Mouse (Mus musculus): ENCODE measurements around the gene Ssxb1. TPM values are rescaled to one million over a fixed set of nuclear protein-coding genes. Genes with fewer than 3 reads are reported as not detected.
"Not testable (repeated sequence)": the region's sequence is repeated elsewhere in the genome, so short reads cannot be mapped to it uniquely, and the experiment has no call there.

The Ssxb1 gene
- not detected for total RNA-seq (2021)
- long read RNA-seq, experiment 1 = 0 reads
- long read RNA-seq, experiment 2 = 0 reads

- DNase-seq (ENCODE audit: low spot score in 2 of 2) = not testable (repeated sequence)
Measured at GRCm38 (mm10) chrX:8413005-8413404, at the start of gene Ssxb1. Gene Ssxb1 (plus strand): TSS chrX:8413305.

DNA sequence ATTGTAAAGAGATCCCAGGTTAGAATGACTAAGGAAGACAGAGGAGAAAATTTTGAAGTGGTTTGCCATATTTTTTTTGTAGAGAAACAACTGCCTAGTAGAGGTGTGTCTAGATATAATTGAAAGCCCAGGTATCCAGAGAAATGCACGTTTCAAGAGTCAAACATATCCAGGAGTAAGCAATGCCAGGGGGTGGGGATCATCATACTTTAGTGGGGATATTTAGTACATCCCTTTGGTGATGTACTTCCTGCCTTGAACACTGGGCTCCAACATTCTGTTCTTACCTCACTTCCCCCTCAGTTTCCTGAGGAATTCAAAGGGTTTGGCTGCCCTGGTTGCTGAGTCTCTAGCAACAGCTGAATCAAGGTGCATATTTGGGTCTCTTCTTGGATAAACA, 46.4 kb upstream of the Ssxb1 start, which contains the start of gene Ssxb9:
TSS of gene Ssxb9 (plus strand) at position 301 of the 400 bp plus-strand sequence.
- not testable (repeated sequence) for DNase-seq (ENCODE audit: low spot score in 2 of 2)

- not testable (repeated sequence) for DNase-seq (ENCODE audit: low spot score in 2 of 2)
Measured at GRCm38 (mm10) chrX:8461626-8462025, 48.5 kb downstream of the Ssxb1 start, which contains the start of gene Ssxb2. Gene Ssxb2 (minus strand): TSS chrX:8461726.

Other genes starting within 250 kb of the Ssxb1 start
- gene Tbc1d25, start 237.1 kb upstream of the Ssxb1 start, total RNA-seq (2021) = 10 to 100 TPM; 12.7 to 15.8 TPM
- gene Ebp, start 219.8 kb upstream of the Ssxb1 start, total RNA-seq (2021) = 10 to 100 TPM; 30.5 to 42.9 TPM
- 10 to 100 TPM; 87.1 to 91.3 TPM for gene Porcn, start 206.8 kb upstream of the Ssxb1 start, total RNA-seq (2021)
- 10 to 100 TPM; 23.5 to 25.3 TPM for gene Ftsj1, start 160.9 kb upstream of the Ssxb1 start, total RNA-seq (2021)
- 10 to 100 TPM; 10.1 to 11.0 TPM for gene Slc38a5, start 142.2 kb upstream of the Ssxb1 start, total RNA-seq (2021)
- gene Ssxb10, start 85.9 kb upstream of the Ssxb1 start, total RNA-seq (2021) = not detected
- not detected for gene Ssxb9, start 46.3 kb upstream of the Ssxb1 start, total RNA-seq (2021)
- gene Ssxb2, start 48.4 kb downstream of the Ssxb1 start, total RNA-seq (2021) = not detected
- gene Gm14459, start 111.6 kb downstream of the Ssxb1 start, total RNA-seq (2021) = not detected
- not detected for gene Ssxb6, start 134.9 kb downstream of the Ssxb1 start, total RNA-seq (2021)
- gene Ssxb3, start 178.5 kb downstream of the Ssxb1 start, total RNA-seq (2021) = not detected

Measured in layer of hippocampus, postnatal 14 days (tissue).